Mouse (Mus musculus) brain, embryonic 14.5 days (tissue): ENCODE data around the gene Lrpprc. TPM values are rescaled to one million over a fixed set of nuclear protein-coding genes. Genes with fewer than 3 reads are reported as not detected.
A peak's percentile ranks its signal among the peaks of the same experiment; 100 is the strongest.

Experiments used
- DNase-seq: peaks from one replicate; pipeline ENCODE4 v3.0.0-alpha.2; 2011; ENCODE audit warnings: low read depth
- CTCF ChIP-seq: fragments of 200-500 bp; IDR thresholded peaks from 2 replicates; pipeline ENCODE4 v1.5.1; 2012; ENCODE audit warnings: inconsistent platforms, mild to moderate bottlenecking, moderate library complexity, borderline replicate concordance; ENCODE audit not compliant: insufficient read depth, insufficient read length; ENCODE audit errors: extremely low read depth
- POLR2A ChIP-seq: fragments of 200-500 bp; IDR thresholded peaks from 2 replicates; pipeline ENCODE4 v1.6.1; 2012; ENCODE audit warnings: mild to moderate bottlenecking, inconsistent platforms, borderline replicate concordance; ENCODE audit not compliant: poor library complexity, insufficient read depth, insufficient read length, severe bottlenecking; ENCODE audit errors: extremely low read depth
- polyA plus RNA-seq: library from polyadenylated mRNA; depleted of rRNA; stranded (reverse); fragments of >200 nt; gene quantifications from 2 replicates; pipeline ENCODE4 v1.2.3, GENCODE M21; 2012; rRNA removed

Gene Lrpprc
- polyA plus RNA-seq, 1 experiment: 27.3 TPM

DNA sequence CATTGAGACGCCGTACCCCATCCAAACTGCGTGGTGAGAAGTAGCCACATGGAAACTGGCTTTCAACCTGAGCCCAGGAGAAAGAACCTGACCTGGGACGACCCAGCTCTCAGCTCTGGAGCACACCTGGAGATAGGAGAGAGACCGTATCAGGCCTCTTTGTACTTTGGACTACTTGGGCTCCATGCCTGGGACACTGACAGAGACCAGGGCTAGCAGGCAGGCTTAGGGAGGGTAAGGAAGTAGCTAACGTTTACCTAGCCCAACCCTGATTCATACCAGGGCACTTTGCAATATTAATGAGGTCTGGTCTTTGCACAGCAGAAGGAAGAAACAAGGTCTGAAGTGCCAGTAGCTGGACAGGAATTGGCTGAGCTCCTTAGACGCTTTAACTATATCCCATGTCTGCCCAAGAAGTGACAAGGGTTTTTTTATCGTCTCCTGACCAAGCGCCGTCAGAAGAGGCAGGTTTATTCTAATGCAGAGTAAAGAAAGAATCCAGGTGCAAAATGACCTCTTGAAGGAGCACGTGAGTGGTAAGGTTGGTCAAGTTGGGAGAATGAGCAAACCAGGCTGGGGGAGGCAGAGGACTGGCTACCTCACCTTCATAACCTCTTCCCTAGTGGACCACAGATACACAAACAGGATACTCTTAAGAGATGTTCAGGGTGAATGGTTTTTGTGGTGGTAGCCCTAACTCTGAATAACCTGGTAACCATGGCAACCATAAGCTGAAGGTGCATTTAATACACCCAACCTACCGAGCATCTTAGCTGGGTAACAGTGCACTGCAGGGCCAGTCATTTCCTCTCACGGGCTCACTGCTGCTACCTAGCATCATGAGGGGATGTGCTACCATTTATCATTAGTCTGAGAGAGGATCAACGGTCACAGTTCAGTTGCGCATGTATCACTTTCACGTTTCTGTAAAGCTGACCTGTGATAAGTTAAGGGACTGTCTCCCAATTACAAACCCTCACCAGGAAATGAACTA lies 117.9 kb downstream of the Lrpprc start:
- DNase-seq: no peak
- no peak for TF ChIP-seq POLR2A
- TF ChIP-seq CTCF: no peak

DNA sequence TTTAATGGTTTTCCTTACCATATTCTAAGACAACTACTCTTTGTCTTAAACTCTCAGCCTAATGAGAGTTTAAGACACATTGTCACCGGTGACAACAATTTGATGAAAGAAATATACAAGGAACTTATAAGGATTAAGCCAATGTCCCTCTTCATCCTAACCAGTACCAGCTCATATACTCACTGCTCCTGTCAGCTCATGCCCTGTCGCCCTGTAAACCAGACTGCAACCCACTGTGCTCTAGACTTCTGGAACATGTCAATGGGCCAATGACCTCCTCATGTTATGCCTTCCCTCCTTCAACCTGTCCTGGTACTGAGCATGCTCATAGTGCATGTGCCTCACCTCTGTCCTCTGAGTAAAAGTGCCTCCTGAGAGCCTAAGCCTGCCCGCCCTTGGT lies 122.7 kb downstream of the Lrpprc start:
- TF ChIP-seq POLR2A (no peak), CTCF (no peak)

DNA sequence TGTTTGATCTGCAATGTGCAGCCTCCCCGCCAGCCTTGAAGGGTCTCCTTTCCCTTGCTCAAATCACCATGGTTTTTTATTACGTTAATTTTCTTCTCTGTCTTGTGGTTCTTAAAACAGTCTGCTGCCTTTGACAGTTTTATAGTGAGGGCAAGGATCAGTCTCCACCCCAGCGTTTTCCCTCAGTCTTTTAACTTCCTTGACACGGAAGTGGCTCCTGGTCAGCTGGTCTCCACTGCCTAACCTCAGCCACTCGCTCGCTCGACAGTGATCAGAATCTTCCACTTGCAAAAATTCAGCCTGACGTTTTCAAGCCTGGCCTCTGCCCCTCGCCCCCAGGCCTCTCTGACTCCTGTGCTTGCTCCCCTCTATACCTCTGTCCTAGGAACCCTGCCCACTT lies 124.9 kb downstream of the Lrpprc start:
- TF ChIP-seq CTCF (no peak), POLR2A (no peak)
- DNase-seq: no peak

More for the DNA sequence above, 122.7 kb downstream of the Lrpprc start:
- no peak for DNase-seq

DNA sequence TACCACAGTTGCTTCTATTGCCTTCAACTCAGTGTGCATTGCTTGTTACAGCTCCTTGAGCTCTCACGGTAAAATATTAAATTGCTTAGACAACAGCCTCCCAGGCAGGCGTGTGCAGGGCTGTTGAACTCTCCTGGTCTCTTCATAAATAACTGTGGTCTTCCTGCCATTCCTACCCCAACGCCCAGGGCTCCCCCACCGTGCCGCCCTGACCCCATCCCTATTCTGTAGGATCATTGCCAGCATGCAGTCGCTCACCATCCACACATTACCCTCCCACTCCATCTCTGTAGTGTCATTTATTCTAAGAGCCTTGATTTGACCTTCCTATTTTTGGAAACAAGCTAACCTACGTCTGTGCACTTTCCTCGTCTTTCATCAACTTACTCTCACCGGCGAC lies 125.5 kb downstream of the Lrpprc start:
- TF ChIP-seq POLR2A (no peak), CTCF (no peak)
- DNase-seq: no peak

DNA sequence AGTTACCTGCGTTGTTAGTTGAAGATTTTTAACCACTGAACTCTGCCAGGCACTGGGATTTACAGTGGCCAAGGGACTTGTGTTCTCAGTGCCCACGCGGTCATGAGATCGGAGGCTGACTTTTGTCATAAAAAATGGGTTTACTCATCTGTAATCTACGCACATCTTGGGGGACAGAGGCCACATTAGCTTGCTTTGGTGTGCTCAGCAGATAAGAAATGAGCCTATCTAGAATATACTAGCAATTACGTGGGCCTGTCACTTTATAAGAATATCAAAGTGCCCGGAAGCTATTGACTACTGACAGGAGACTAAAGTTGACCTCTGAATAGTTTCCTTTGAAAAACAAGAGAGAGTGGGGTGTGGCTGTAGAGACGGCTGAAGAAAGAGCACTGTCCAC lies 131.6 kb downstream of the Lrpprc start:
- DNase-seq: no peak
- TF ChIP-seq POLR2A (no peak), CTCF (no peak)

DNA sequence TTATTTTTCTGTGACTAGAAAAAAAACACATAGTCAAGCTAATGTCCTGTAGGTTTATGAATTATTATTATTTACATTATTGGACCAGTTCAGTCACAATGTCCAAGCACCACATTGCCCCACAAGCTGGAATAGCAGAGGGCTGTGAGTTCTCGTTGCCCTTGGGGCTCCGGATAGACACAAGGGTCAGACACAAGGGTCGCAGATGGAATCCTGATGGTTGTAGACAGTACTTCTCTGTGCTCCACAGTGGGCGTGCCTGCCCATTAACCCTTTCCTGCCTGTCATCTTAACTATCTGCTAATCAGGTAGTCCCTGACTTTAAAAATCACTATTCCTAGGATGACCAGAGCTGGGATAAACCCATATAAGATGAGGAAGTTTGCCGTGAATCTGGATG lies 132.4 kb downstream of the Lrpprc start:
- no peak for TF ChIP-seq CTCF
- no peak for TF ChIP-seq POLR2A
- DNase-seq: no peak

DNA sequence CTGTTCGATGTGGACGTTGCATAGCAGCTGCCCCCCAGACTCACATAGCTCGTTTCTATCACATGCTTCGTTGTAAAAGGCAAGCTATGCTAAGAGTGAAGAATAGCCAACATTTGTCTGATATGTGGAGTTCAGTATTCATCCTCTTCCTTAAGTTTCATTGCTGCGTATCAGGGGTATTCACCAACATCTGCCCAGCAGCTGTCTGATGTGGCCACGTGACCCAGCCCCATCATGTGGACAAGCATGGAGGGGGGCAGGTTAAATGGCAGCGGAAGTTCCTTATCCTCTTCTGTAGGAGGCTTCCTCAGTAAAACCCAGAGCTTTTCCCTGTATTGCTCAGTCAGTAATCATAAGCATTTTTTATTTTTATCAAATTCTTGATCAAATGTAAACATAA lies 132.8 kb downstream of the Lrpprc start:
- TF ChIP-seq CTCF (no peak), POLR2A (no peak)
- DNase-seq: no peak

DNA sequence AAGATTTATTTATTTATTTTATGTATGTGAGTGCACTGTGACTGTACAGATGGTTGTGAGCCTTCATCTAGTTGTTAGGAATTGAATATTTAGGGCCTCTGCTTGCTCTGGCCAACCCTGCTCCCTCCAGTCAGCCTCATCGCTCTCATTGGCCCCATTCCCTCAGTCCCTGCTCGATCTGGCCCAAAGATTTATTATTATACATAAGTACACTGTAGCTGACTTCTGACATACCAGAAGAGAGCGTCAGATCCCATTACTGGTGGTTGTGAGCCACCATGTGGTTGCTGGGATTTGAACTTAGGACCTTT lies 133.2 kb downstream of the Lrpprc start:
- no peak for DNase-seq
- no peak for TF ChIP-seq POLR2A
- TF ChIP-seq CTCF: no peak

DNA sequence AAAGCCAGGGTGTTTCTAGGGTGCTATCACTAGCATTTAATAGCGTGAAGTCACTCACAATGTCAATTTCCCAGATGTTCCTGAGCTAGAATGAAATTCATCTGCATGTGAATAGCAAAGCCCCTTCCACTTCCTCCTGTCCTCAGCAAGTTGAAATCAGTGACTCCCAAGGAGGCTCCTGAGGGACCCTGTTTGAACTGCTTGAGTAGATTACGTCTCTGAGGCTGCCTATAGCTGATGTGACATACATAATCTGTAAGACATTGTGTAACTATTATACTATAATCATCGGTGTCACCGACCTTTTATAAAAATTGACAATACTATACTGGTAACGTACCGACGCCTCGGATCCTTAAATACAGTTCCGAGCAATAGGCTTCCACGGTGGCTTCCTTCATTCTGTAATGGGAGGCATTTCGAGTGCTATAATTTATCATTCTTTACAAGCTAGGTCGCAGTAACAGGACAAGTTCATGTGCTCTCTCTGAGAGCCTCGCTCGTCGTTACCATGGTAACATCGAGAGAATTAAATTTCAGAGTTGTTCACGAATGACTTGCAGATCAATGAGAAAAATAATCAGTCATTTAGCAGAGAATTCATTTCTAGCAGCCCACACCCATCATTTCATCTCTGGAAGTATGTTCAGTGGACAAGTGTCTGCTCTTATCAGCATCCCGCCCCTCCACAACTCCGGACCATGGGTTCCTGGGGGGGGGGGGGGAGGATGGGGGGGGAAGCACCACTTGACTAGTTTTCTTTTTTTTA lies 133.8 kb downstream of the Lrpprc start:
- peak; percentile 73 for DNase-seq
- TF ChIP-seq CTCF (no peak), POLR2A (no peak)

DNA sequence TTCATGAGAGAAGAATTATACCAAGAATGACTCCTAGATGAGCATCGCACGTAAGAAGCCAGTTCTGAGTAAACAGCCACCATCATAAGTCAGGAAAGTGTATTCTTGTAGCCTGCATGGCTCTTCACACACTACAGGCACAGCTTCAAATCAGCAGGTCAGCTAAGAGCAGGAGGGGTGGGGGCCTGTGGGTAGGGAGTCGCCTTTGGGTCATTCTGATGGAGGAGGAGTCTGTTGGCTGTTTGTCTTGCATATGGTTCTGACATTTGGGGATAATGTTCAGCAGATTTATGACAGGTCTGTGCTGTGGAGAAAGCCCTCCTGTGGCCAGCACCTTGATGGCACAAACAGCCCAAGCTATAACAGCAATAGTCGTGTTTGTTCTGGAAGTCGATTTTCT lies 134.4 kb downstream of the Lrpprc start:
- no peak for TF ChIP-seq POLR2A
- TF ChIP-seq CTCF: no peak
- DNase-seq: no peak

Other genes with a start within 250 kb of the Lrpprc start
- 18.0 and 23.0 TPM in 2 replicates for gene Dync2li1, start 164.3 kb downstream of the Lrpprc start, polyA plus RNA-seq
- 0.50 and 0.55 TPM in 2 replicates for gene Abcg8, start 114.5 kb downstream of the Lrpprc start, polyA plus RNA-seq
- 2.1 and 3.7 TPM in 2 replicates for gene Abcg5, start 107.8 kb downstream of the Lrpprc start, polyA plus RNA-seq
- gene Ppm1b, start 166.0 kb upstream of the Lrpprc start, polyA plus RNA-seq: 71.0 and 84.2 TPM in 2 replicates
- gene Slc3a1, start 237.6 kb upstream of the Lrpprc start, polyA plus RNA-seq: 1.3 and 1.6 TPM in 2 replicates